Mouse (Mus musculus) left cerebral cortex, adult 6 months (tissue): Measurements from ENCODE around the gene Ints5. TPM values are rescaled to one million over a fixed set of nuclear protein-coding genes. Genes with fewer than 3 reads are reported as not detected.

Experiments used
- long read RNA-seq, 2 experiments: library from polyadenylated mRNA; unstranded; transcript quantifications; one replicate each; pipeline ENCODE4 v2.0.0; 2019 to 2020
- polyA plus RNA-seq: library from polyadenylated mRNA; unstranded; fragments of <200 nt; fragmentation: Nextera tagmentation; gene quantifications from 2 replicates; pipeline ENCODE4 v1.2.3, GENCODE M21; 2021

Gene Ints5
- polyA plus RNA-seq: 6.4 and 8.5 TPM in 2 replicates
- long read RNA-seq, experiment 1, transcript Ints5-201 (2 exons, 3,274 nt): major isoform, 39 of 54 reads
- long read RNA-seq, experiment 1, partial matches to known transcripts: 15 of 54 reads
- long read RNA-seq, experiment 1, other reads (novel, unspliced or antisense): 0 of 54 reads
- long read RNA-seq, experiment 2, partial matches to known transcripts: 0 of 7 reads
- long read RNA-seq, experiment 2, other reads (novel, unspliced or antisense): 5 of 7 reads

DNA sequence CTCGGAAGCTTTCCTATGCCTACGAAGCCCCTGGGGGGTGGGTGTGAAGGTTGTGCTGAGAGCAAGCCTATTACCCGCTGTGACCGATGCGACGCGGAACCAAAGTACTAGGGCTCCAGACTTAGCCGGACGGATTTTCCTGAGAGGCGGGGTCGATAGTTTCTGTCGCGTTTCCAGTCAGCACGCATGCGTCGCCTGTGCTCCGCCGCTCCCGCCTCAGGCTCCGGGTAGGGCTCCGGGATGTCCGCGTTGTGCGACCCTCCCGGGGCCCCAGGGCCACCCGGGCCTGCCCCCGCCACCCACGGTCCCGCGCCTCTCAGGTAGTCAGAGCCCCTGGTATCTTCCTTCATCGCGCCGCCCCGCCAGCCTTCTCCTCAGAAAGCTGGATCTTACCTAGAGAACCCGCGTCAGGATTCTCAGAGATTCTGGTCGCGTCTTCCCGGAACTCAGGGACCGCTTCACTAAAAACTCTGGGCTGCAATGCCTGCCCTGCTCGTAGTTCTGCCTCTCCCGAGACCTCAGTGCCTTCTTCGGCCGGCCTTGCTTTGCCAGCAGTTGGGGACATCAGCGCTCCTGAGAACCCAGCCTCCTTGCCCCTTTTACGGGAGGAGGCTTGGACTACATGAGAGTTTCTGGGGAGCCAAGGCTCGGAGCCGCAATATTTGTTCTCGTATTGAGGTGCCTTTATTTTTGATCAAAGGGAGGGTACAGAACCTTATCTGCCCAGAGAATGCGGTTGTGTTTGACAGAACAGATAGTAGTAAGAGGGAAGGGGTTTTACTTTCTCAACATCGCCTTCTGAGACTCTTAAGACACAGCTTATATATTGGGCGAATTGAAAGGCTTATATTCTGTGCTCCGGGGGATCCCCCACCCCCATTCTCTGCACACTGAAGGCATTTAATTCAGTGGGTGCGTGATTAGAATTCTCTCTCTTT lies at the start of gene Ints5:
Ints5 (plus strand) TSS at position 177 of the 938 bp plus-strand sequence.

DNA sequence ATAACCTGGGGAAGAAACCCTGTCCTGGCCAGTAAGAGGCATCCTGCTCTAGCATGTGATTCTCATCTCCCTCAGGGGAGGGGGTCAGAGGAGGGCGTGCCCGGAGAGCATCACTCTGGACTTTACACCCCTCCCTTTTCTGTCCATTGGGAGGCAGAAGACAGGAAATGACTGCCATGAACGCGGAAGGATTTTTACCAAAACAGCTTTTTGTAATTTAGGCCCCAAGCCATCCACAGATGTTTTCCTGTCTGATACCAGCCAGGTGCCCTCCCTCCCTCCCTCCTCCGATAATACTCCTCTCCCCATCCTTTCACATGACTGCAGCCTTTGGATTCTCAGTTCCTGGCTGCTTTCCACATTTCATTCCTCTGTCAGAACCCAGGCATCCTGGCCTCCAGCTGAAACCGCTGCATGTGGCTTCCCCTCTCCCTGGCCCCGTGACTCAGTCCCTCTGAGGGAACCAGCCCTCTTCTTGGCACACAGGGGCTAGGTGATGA lies 42.4 kb upstream of the Ints5 start, which contains the start of gene Lrrn4cl:
Lrrn4cl (plus strand) TSS at position 367 of the 500 bp plus-strand sequence.

DNA sequence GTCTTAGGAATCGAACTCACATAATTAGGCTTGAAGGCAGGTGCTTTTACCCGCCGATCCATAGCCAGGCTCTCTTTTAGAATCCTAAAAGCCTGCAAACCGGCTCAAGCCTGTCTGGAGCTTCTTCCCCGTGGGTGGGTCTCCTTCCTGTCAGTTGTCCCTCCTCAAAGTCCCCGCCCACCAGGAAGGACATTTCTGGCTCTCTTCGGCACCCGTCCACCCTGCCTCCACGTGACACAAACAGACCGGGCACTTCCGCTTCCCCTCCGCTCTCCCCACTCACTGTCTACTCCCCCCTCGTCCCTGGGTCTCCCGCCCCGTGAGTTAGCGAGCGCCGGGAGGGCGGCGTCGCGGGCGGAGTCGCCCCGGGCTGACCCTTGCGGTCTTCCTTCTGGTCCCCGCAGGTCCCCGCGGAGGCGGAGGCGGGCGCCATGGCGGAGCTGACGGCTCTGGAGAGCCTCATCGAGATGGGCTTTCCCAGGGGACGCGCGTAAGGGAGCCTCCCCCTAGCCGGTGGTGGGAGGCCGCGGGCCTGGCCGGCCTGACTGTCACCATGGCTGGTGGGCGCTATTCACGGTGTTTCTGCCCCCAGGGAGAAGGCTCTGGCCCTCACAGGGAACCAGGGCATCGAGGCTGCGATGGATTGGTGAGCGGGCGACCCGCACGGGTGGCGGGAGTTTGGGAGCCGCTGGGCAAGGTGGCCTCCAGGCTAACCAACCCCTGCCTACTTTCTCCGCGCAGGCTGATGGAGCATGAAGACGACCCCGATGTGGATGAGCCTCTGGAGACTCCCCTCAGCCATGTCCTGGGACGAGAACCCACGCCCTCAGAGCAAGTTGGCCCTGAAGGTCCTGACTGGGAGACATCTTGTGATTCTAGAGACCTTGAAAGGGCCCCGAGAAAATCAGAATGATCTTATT lies 21.3 kb upstream of the Ints5 start, which contains the start of gene Ubxn1:
Ubxn1 (plus strand) TSS at position 230 of the 920 bp plus-strand sequence.

GRCm38 (mm10) chr19:8880311-8881033 lies 12.3 kb upstream of the Ints5 start, which contains the start of gene Uqcc3:
TSS of gene Uqcc3 (minus strand) at chr19:8880923.

DNA sequence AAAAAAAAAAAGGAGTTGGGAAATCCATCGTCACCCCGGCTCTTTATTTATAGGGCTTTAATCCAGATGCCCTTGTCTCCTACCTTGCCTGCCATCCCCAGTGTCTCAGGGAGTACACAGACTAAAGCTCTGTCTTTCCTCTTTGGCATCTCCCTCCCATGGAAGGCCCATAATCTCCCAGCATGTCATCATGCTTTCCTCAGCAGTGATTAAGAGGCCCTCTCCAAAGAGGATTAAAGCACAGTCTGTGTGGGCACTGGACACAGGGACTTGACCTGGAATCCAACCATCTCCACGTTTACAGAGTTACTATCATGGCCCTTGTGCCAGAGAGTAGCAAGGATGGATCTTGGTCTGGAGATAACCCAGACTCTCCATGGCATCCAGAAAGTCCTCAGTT lies 9.2 kb upstream of the Ints5 start, which contains the start of the genes Lbhd1 and Gm49403:
Lbhd1 (plus strand) TSS at position 117 of the 400 bp plus-strand sequence.
Gm49403 (plus strand) TSS at position 315 of the 400 bp plus-strand sequence.

GRCm38 (mm10) chr19:8888511-8889385 lies 4.1 kb upstream of the Ints5 start, which contains the start of the genes 1810009A15Rik and Gm49416:
TSS of gene 1810009A15Rik (plus strand) at chr19:8888853.
TSS of gene Gm49416 (plus strand) at chr19:8888926.

DNA sequence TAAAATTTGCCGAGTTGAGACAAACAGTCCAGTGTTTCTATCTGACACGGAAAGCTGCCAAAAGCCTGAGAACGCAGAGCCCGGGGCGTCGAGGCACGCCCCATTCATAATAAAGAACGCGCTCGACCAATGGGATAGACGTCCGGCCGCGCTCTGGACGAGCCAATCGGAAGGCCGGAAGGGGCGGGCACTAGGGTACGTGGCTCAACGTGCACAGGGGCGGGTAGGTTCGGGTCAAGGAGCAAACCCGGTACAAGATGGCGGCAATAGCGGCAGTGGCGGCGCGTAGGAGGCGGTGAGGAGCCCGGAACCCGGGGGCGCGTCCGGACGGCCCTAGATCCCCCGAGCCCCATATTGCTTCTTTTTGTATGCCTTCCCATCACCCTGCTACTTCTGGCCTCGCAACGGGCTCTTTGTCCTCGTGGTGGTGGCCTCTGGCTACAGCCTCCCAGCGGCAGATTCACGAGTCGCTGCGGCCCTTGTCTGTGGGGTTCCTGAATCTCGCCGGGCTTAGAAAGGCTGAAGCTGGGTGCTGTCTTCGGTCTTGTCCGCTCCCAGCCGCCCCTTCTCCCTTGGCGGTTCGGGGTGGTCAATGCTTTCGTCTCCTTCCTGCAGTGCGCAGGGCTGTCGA lies 5.2 kb downstream of the Ints5 start, which contains the start of gene Ganab:
Ganab (plus strand) TSS at position 207 of the 631 bp plus-strand sequence.

DNA sequence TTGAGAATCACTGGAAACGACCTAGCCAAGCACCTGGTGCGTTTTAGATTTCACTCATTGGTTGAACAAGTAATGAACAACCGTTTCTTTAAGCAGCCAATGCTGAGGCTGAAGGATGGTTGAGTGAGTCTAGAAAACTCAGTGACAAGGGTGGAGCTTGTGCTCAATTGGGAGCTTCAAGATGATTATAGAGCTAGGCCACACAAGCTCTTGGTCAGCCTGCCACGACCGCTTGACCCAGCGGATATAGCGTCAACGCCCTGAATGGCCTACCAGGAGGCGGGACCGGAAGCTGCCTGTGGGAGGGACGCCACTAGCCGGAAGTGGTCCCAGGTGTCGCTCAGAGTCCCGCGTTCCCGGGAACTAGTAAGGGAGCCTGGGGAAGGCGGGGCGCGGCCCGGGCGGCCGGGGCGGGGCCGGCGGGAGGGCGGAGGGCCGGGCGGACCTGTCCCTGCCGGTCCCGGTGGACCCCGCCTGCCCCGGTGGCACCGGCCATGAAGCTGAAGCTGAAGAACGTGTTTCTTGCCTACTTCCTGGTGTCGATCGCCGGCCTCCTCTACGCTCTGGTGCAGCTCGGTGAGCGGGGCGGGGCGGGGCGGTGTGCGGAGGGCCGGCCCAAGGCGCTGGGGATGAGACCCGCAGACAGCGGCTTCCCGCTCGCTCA lies 27.4 kb downstream of the Ints5 start, which contains the start of gene B3gat3:
B3gat3 (plus strand) TSS at position 302 of the 664 bp plus-strand sequence.

DNA sequence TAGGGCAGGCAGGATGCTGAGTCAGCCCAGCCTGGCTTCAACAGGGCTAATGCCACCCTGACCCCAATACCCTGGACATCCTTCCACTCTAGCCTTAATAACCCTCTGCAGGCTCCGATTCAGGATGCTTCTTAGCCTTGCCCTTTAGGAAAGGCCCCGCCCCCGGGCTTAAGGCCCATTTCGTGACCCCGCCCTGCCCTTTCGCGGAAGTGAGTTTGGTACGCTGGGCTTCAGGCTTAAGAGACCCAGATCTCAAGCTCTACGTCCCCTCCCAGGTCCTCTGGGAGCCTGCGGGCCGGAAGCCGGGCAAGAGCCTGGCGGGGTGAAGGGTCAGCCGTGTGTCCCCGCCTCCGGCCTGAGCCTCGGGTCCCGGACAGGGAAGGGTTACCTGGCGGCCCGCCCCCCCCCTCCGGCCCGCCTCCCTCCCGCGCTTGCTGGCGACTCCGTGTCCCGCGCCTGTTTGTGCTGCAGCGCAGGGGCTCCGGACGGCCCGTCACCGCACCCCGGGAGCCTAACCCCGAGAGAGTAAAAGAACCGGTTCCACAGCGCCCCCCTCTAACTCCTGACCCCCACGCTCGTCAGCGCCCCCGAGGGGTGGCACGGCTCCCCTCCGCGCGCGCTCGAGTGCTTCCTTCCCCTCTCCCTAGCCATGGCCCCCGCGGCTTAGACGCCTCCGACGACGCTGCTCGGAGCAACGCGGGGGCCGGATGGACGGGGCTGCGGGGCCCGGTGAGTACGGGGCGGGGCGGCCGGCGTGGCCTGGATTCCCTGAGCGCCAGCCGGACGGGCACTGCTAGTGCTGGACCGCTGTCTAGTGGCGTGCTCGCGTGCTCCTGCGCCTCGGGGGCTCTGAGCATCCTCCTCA lies 36.7 kb downstream of the Ints5 start, which contains the start of the genes Rom1 and Eml3:
Rom1 (minus strand) TSS at position 133 of the 865 bp plus-strand sequence.
Eml3 (plus strand) TSS at position 329 of the 865 bp plus-strand sequence.

DNA sequence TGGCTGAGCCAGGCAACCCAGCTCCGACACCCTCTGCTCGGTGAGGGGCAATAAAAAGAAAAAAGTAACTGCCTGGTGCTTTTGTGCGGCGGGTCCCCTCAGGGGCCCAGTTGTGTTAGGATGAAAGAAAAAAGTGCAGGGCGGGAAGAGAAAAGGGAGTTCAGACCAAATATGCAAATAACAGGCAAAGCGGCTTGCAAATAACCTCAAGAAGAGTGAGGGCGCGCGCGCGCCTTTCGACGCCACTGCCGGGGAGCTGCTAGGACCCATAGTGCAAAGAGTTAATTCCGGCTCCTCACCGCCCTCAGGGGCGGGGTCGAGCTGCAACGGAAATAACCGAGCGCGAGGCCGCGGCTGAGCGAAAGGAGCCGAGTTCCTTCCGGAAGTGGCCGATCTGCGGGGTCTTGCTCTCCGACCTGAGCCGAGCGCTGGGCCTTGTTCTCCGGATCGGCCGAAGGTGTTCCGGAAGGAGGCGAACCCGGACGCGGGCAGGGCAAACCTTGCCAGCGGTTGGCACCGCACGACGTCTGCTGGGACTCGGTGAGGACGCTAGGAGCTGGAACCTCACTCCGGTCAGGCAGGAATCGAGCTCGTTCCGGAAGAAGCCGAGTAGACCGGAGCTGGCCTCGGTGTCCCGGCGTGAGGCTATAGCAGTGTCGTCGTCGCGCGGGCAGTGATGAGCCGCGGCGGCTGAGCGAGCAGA lies 48.9 kb downstream of the Ints5 start, which contains the start of gene Mta2:
Mta2 (plus strand) TSS at position 361 of the 703 bp plus-strand sequence.

Other genes with a start within 250 kb of the Ints5 start
- 41.2 and 88.0 TPM in 2 replicates for gene Chrm1, start 229.2 kb upstream of the Ints5 start, polyA plus RNA-seq
- gene Slc3a2, start 169.6 kb upstream of the Ints5 start, polyA plus RNA-seq: 169 and 178 TPM in 2 replicates
- gene Wdr74, start 157.2 kb upstream of the Ints5 start, polyA plus RNA-seq: 57.2 and 64.9 TPM in 2 replicates
- not detected in 2 replicates for gene 1700092M07Rik, start 152.3 kb upstream of the Ints5 start, polyA plus RNA-seq
- gene Stx5a, start 151.6 kb upstream of the Ints5 start, polyA plus RNA-seq: 33.4 and 33.5 TPM in 2 replicates
- gene Nxf1, start 135.9 kb upstream of the Ints5 start, polyA plus RNA-seq: 23.9 and 27.6 TPM in 2 replicates
- gene Tmem223, start 122.0 kb upstream of the Ints5 start, polyA plus RNA-seq: 234 and 250 TPM in 2 replicates
- 28.2 and 37.0 TPM in 2 replicates for gene Tmem179b, start 118.5 kb upstream of the Ints5 start, polyA plus RNA-seq
- gene Taf6l, start 106.6 kb upstream of the Ints5 start, polyA plus RNA-seq: 11.5 and 16.0 TPM in 2 replicates
- gene Polr2g, start 94.4 kb upstream of the Ints5 start, polyA plus RNA-seq: 224 and 251 TPM in 2 replicates
- gene Zbtb3, start 90.5 kb upstream of the Ints5 start, polyA plus RNA-seq: 2.2 and 3.2 TPM in 2 replicates
- gene Ttc9c, start 73.7 kb upstream of the Ints5 start, polyA plus RNA-seq: 22.4 and 24.7 TPM in 2 replicates
- gene Hnrnpul2, start 73.0 kb upstream of the Ints5 start, polyA plus RNA-seq: 5.9 and 11.9 TPM in 2 replicates
- gene AC129217.1, start 63.2 kb upstream of the Ints5 start, polyA plus RNA-seq: not detected in 2 replicates
- 80.3 and 99.9 TPM in 2 replicates for gene Bscl2, start 55.5 kb upstream of the Ints5 start, polyA plus RNA-seq
- gene Gng3, start 53.8 kb upstream of the Ints5 start, polyA plus RNA-seq: 271 and 278 TPM in 2 replicates
- 0.28 and 0.50 TPM in 2 replicates for gene Lrrn4cl, start 42.2 kb upstream of the Ints5 start, polyA plus RNA-seq
- 157 and 163 TPM in 2 replicates for gene Ubxn1, start 21.5 kb upstream of the Ints5 start, polyA plus RNA-seq
- gene Uqcc3, start 12.1 kb upstream of the Ints5 start, polyA plus RNA-seq: 68.8 and 84.0 TPM in 2 replicates
- gene Lbhd1, start 9.3 kb upstream of the Ints5 start, polyA plus RNA-seq: 9.7 and 11.2 TPM in 2 replicates
- not detected in 2 replicates for gene Gm49403, start 9.1 kb upstream of the Ints5 start, polyA plus RNA-seq
- gene 1810009A15Rik, start 4.2 kb upstream of the Ints5 start, polyA plus RNA-seq: 71.4 and 81.8 TPM in 2 replicates
- gene Gm49416, start 4.1 kb upstream of the Ints5 start, polyA plus RNA-seq: 5.9 and 13.0 TPM in 2 replicates
- gene Ganab, start 5.1 kb downstream of the Ints5 start, polyA plus RNA-seq: 15.2 and 19.0 TPM in 2 replicates
- 49.0 and 67.5 TPM in 2 replicates for gene B3gat3, start 27.4 kb downstream of the Ints5 start, polyA plus RNA-seq
- 4.9 and 6.0 TPM in 2 replicates for gene Rom1, start 36.4 kb downstream of the Ints5 start, polyA plus RNA-seq
- 3.1 and 4.0 TPM in 2 replicates for gene Eml3, start 36.5 kb downstream of the Ints5 start, polyA plus RNA-seq
- 20.4 and 23.0 TPM in 2 replicates for gene Mta2, start 48.9 kb downstream of the Ints5 start, polyA plus RNA-seq
- gene Tut1, start 60.8 kb downstream of the Ints5 start, polyA plus RNA-seq: 10.3 and 11.3 TPM in 2 replicates
- 432 and 459 TPM in 2 replicates for gene Eef1g, start 74.0 kb downstream of the Ints5 start, polyA plus RNA-seq
- 4.5 and 4.9 TPM in 2 replicates for gene Ahnak, start 96.3 kb downstream of the Ints5 start, polyA plus RNA-seq
- not detected in 2 replicates for gene Scgb1a1, start 195.0 kb downstream of the Ints5 start, polyA plus RNA-seq
- gene Asrgl1, start 242.6 kb downstream of the Ints5 start, polyA plus RNA-seq: 79.9 and 101 TPM in 2 replicates